Mouse (Mus musculus): ENCODE measurements around the gene Sema4b. TPM values are rescaled to one million over a fixed set of nuclear protein-coding genes. Genes with fewer than 3 reads are reported as not detected.

Sema4b gene
- polyA plus RNA-seq (2012; rRNA removed; ENCODE audit: low replicate concordance) = 55.3 and 79.0 TPM in 2 replicates

GRCm38 (mm10) chr7:80186531-80187296 lies at the start of gene Sema4b:
TSS of gene Sema4b (plus strand) at chr7:80186841.

DNA sequence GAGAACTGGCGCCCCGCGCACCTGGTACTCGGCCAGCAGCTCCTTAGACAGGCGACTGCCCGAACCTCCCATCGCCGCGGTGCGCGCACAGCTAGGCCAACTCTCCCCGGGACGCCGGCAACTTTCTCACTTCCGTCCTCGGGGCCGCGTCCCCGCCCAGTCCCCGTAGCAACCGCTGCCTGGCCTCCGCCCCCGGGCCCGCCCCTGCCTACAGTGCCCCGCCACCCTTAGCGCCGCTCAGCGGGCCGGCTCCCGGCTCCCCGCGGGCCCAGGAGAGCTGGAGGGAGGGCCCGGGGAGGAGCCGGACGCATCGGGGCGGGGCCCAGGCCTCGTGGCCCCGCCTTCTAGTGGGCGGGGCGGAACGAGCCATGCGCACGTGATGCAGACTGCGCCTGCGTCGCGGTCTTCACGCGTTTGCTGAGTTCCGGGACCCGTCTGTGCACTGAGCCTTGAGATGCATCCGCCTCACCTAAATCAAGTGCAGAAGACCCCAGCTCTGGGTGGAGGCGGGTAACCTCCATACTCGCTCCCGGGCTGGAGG lies 45.9 kb downstream of the Sema4b start, which contains the start of the genes Cib1 and Gdpgp1:
TSS of gene Cib1 (minus strand) at position 325 of the 541 bp plus-strand sequence.
TSS of gene Gdpgp1 (plus strand) at position 377 of the 541 bp plus-strand sequence.

DNA sequence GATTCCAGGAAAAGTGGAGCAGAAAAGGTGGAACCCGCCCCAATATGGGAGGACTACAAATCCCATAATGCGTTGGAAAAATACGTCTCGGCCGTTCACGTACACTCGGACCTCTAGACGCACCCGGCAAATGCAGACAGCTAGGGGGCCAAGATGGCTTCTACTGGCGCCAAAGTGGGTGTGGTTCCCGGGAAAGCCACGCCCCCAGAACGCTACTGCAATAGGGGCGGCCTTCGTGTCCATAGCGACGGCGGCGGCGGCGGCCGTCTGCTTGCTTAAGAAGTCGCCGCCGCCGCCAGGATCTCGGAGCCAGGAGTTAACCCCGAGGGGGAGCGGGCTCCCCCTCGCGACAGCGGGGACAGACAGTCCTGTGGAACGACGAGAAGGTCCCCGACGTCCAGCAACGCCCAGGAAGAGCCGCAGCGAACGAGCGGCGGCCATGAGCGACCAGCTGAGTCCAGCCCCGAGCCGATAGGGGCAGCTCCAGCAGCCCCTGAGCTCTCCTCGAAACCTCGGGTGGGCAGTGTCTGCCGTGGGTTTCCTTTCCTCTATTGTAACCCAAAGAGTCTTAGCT lies 59.6 kb downstream of the Sema4b start, which contains the start of gene Ttll13:
TSS of gene Ttll13 (plus strand) at position 229 of the 574 bp plus-strand sequence.

DNA sequence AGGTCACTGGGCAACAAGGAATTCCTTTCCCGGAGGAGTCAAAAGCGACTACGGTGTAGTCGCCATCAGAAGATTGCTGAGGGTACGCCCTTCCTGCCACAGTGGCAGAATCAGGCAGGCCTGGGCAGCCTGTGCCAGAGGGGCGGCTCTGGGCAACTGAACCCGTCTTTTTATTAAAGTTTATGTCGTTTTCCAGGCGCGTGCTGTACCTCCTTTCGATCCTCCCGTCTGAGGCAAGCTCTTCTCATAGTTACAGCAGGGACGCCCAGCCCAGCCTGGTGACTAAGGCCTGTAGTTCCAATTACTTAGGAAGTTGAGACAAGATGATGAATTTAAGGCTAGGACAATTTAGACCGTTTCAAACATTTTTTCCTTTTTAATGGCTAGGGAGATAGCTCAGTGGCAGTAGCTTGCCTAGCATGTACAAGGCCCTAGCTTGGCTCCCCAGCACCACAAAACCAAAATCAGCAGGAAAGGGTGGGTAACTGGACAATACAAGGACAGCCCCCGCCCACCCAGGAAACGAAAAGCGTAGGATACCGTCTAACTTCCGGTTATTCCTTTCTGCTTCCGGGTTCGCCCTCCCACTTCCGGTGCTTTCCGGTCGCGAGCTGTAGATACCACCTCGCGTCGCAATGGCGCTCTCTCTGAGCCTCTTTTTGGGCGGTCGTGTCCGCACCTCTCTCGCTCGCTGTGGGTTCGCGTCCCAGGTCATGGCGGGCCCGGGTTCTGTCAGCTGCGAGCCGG lies 74.2 kb downstream of the Sema4b start, which contains the start of gene Ngrn:
TSS of gene Ngrn (plus strand) at position 591 of the 747 bp plus-strand sequence.

DNA sequence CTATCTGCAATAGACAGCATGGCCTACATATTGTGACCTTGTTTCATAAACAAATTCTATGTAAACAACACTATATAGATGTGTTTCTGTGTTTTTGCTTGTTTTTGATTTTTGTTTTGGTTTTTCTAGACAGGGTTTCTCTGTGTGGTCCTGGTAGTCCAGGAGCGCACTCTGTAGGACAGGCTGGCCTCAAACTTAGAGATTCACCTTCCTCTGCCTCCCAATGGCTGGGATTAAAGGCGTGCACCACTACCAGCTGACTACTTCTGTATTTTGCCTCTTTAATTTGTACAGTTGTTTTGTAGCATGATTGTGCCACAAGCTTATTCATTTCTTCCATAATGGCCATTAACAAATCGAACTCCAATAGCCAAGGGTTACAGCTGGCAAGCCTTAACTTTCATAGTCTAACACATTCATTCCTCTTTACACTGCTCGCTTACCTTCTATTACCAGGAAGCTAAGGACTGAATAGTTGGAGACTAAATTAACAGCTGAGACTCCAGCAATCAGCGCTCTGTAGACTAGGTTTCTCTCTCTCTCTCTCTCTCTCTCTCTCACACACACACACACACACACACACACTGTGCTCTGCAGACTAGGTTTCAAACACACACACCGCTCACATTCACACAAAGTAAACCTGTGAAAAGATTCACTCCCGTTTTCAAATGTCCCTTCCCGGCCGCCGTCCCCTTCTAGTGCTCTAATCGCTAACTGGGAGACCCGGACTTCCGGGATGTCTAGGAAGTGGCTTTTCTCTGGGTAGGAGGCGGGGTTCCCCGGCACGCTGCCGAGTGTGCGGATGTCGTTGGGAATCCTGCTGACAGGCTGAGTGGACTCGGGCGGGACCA lies 82.5 kb downstream of the Sema4b start, which contains the start of gene Vps33b:
TSS of gene Vps33b (plus strand) at position 753 of the 854 bp plus-strand sequence.

Other genes with a start within 250 kb of the Sema4b start
- 37.2 and 42.2 TPM in 2 replicates for gene Zfp710, start 162.0 kb upstream of the Sema4b start, polyA plus RNA-seq (2012; rRNA removed; ENCODE audit: low replicate concordance)
- 66.2 and 67.7 TPM in 2 replicates for gene Idh2, start 71.4 kb upstream of the Sema4b start, polyA plus RNA-seq (2012; rRNA removed; ENCODE audit: low replicate concordance)
- 543 and 731 TPM in 2 replicates for gene Cib1, start 46.0 kb downstream of the Sema4b start, polyA plus RNA-seq (2012; rRNA removed; ENCODE audit: low replicate concordance)
- 2.1 and 3.7 TPM in 2 replicates for gene Gdpgp1, start 46.0 kb downstream of the Sema4b start, polyA plus RNA-seq (2012; rRNA removed; ENCODE audit: low replicate concordance)
- gene Ttll13, start 59.5 kb downstream of the Sema4b start, polyA plus RNA-seq (2012; rRNA removed; ENCODE audit: low replicate concordance) = 0.05 TPM in 1 of 2 replicates, not detected in the other
- 10.9 and 12.6 TPM in 2 replicates for gene Ngrn, start 74.4 kb downstream of the Sema4b start, polyA plus RNA-seq (2012; rRNA removed; ENCODE audit: low replicate concordance)
- gene Vps33b, start 82.8 kb downstream of the Sema4b start, polyA plus RNA-seq (2012; rRNA removed; ENCODE audit: low replicate concordance) = 7.4 and 8.3 TPM in 2 replicates
- 7.4 and 10.6 TPM in 2 replicates for gene Prc1, start 107.6 kb downstream of the Sema4b start, polyA plus RNA-seq (2012; rRNA removed; ENCODE audit: low replicate concordance)
- 4.8 and 5.1 TPM in 2 replicates for gene Rccd1, start 137.6 kb downstream of the Sema4b start, polyA plus RNA-seq (2012; rRNA removed; ENCODE audit: low replicate concordance)
- 40.9 and 49.0 TPM in 2 replicates for gene Unc45a, start 154.2 kb downstream of the Sema4b start, polyA plus RNA-seq (2012; rRNA removed; ENCODE audit: low replicate concordance)
- 14.5 and 19.6 TPM in 2 replicates for gene Hddc3, start 156.3 kb downstream of the Sema4b start, polyA plus RNA-seq (2012; rRNA removed; ENCODE audit: low replicate concordance)
- gene Man2a2, start 184.5 kb downstream of the Sema4b start, polyA plus RNA-seq (2012; rRNA removed; ENCODE audit: low replicate concordance) = 23.8 and 33.0 TPM in 2 replicates
- gene Fes, start 201.1 kb downstream of the Sema4b start, polyA plus RNA-seq (2012; rRNA removed; ENCODE audit: low replicate concordance) = 10.6 and 12.4 TPM in 2 replicates
- 90.7 and 95.4 TPM in 2 replicates for gene Furin, start 218.6 kb downstream of the Sema4b start, polyA plus RNA-seq (2012; rRNA removed; ENCODE audit: low replicate concordance)